Mouse (Mus musculus) liver, embryonic 13.5 days (tissue): ENCODE data around the gene Btrc. TPM values are rescaled to one million over a fixed set of nuclear protein-coding genes. Genes with fewer than 3 reads are reported as not detected.
"Not testable (repeated sequence)": the region's sequence is repeated elsewhere in the genome, so short reads cannot be mapped to it uniquely, and the experiment has no call there.

Source experiments
- ATAC-seq: fragments of 200-750 bp; cut with Nextera tagmentation; 2 replicates; pipeline ENCODE4 v1.8.0; 2017; ENCODE audit warnings: low read depth, mild to moderate bottlenecking, moderate number of reproducible peaks, moderate library complexity
- DNase-seq: peaks from one replicate; pipeline ENCODE4 v3.0.0; 2022
- H3K27ac ChIP-seq: fragments of 300-500 bp; sonication (generic); 2 replicates; pipeline ENCODE4 v1.5.1; 2015; ENCODE audit warnings: moderate library complexity, mild to moderate bottlenecking, inconsistent platforms
- H3K27me3 ChIP-seq: fragments of 300-500 bp; sonication (generic); 2 replicates; pipeline ENCODE4 v1.6.1; 2015; ENCODE audit warnings: mild to moderate bottlenecking, inconsistent platforms
- H3K36me3 ChIP-seq: fragments of 300-500 bp; sonication (generic); 2 replicates; pipeline ENCODE4 v1.6.1; 2015; ENCODE audit warnings: mild to moderate bottlenecking, inconsistent platforms
- H3K4me1 ChIP-seq: fragments of 300-500 bp; sonication (generic); replicated peaks from 2 replicates; pipeline ENCODE4 v1.6.1; 2015; ENCODE audit warnings: inconsistent platforms
- H3K4me2 ChIP-seq: fragments of 300-500 bp; sonication (generic); 2 replicates; pipeline ENCODE4 v1.6.1; 2015; ENCODE audit warnings: inconsistent platforms, mild to moderate bottlenecking, moderate library complexity
- H3K4me3 ChIP-seq: fragments of 300-500 bp; sonication (generic); replicated peaks from 2 replicates; pipeline ENCODE4 v1.5.1; 2015; ENCODE audit warnings: mild to moderate bottlenecking, inconsistent platforms
- H3K9ac ChIP-seq: fragments of 300-500 bp; sonication (generic); 2 replicates; pipeline ENCODE4 v1.6.1; 2015; ENCODE audit warnings: mild to moderate bottlenecking, inconsistent platforms
- H3K9me3 ChIP-seq: fragments of 300-500 bp; sonication (generic); replicated peaks from 2 replicates; pipeline ENCODE4 v1.6.1; 2016; ENCODE audit warnings: inconsistent platforms
- WGBS: fragments of 180-500 bp; shearing (Covaris S2); methylation state at CpG from one replicate; pipeline ENCODE4 v1.1.7; 2015; ENCODE audit not compliant: insufficient replicate concordance; 5-methylcytosine and 5-hydroxymethylcytosine counted together
- polyA plus RNA-seq: library from polyadenylated mRNA; unstranded; fragments of >200 nt; fragmentation: Nextera tagmentation; extraction: Ambion mirVana; gene quantifications from 2 replicates; pipeline ENCODE4 v1.2.1, GENCODE M21; 2015

The Btrc gene
- polyA plus RNA-seq, result 44.1 and 48.0 TPM in 2 replicates

DNA sequence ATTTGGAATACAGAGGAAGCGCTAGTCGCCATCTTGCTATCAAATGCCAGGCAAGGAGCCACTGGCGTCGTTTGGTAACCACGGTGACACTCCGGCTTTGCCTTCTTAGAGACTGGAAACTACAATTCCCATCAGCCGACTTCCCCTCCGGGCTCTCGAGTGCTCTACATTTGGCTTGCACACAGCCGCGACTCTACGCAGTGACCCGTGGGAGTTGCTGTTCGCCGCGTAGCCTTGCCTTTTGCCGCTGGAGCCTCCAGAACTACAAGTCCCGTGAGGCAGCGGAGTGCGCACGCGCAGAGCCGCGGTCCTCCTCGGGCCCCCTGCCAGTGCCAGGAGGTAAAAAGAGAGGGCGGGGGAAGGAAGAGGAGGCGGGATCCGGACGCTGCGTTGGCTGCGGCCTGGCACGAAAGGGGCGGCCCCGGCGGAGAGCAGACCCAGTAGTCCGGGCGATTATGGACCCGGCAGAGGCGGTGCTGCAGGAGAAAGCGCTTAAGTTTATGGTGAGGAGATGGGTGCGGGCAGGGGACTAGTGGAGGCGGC, at the start of gene Btrc:
Btrc (plus strand) TSS at position 351 of the 543 bp plus-strand sequence.
- WGBS, result under 1% methylated on average over 42 of the region's 42 CpGs
- DNase-seq (peak; percentile 100), ATAC-seq (peak; percentile 96)
- Histone ChIP-seq H3K4me2 (peak within 1 kb of the TSS; percentile 85), H3K4me1 (peaks cover 49% of the 10 kb centered on the region), H3K9me3 (no peaks in the 10 kb centered on the region), H3K27me3 (no peaks in the 10 kb centered on the region), H3K9ac (peak within 1 kb of the TSS; percentile 92), H3K27ac (peak within 1 kb of the TSS; percentile 74), H3K36me3 (no peaks in the 10 kb centered on the region), H3K4me3 (peak within 1 kb of the TSS; percentile 82)

DNA sequence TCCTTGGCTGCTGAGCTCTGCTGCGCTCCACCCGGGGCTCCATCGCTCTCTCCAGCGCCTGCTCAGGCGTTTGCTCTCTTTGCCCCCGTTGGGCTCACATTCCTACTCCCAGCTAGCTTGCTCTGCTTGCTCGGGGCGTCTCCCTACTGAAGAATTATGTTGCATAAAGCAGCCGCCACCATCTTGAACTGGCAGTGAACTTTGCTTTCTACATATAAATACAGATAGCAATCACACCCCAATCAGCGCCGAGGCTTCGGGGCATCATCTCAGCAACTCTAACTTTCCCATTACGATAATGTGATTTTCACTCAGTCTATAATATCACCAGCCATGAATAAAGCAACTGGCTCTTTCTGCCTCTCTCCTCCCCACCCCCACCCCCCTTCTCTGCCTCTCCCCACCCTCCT, 46.1 kb upstream of the Btrc start:
- no peaks in the 10 kb centered on the region for H3K9me3 ChIP-seq
- H3K4me2 ChIP-seq, result no peak overlapping the region
- H3K9ac ChIP-seq, result no peak overlapping the region
- no peak overlapping the region for H3K27ac ChIP-seq
- no peaks in the 10 kb centered on the region for H3K36me3 ChIP-seq
- ATAC-seq (no peak), DNase-seq (no peak)
- 44% methylated on average over 13 of the region's 13 CpGs for WGBS
- H3K4me1 ChIP-seq, result no peaks in the 10 kb centered on the region
- H3K4me3 ChIP-seq, result no peak overlapping the region
- 0 out of 2 replicates have a peak, but pooled peaks cover 5% of the 10 kb centered on the region for H3K27me3 ChIP-seq

DNA sequence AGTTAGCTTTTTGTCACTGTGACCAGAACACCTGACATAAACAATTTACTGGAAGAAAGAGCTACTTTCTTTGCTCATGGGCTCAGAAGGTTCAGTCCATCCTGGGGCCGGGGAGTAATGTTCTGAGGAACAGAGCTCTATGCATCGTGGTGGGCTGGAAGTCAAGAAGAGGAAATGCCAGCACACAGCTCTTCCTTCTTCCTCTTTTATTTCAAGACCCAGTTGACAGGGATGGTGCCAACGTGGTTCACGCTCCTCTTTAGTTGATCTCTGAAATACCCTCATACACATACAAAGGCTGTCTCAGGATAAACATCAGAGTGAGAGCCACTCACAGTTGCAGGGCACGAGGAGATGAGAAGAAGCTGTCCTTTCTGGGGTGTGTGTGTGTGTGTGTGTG, 42.5 kb upstream of the Btrc start:
- Histone ChIP-seq H3K9ac (no peak overlapping the region), H3K9me3 (no peaks in the 10 kb centered on the region), H3K4me3 (no peak overlapping the region), H3K36me3 (no peaks in the 10 kb centered on the region), H3K27me3 (no peaks in the 10 kb centered on the region), H3K4me1 (no peaks in the 10 kb centered on the region), H3K27ac (no peak overlapping the region), H3K4me2 (no peak overlapping the region)
- DNase-seq (no peak), ATAC-seq (no peak)
- WGBS, result 32% methylated on average over 5 of the region's 5 CpGs

DNA sequence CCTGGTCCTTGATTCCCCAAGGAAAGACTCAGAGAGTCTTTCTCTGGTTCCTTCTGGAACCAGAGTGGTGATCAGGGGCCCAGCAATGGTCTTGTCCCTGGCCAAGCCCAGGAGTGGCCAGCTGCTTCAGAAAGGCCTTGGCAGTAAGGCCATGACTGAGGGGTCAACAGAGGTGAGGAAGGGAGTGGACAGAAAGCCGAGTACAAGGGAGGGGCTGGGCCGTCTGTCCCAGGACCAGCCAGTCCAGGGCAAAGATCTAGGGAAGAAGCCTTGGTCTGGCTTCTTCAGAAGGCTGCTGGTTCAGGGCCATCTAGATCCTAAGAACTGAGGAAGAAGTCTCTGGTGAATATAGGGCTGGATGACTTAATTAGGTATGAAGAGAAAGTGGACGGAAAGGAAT, 34.5 kb upstream of the Btrc start:
- no peak for ATAC-seq
- no peak overlapping the region for H3K4me2 ChIP-seq
- H3K4me1 ChIP-seq, result no peaks in the 10 kb centered on the region
- peaks cover 44% of the 10 kb centered on the region for H3K27me3 ChIP-seq
- no peaks in the 10 kb centered on the region for H3K36me3 ChIP-seq
- no peak for DNase-seq
- no peak overlapping the region for H3K9ac ChIP-seq
- no peak overlapping the region for H3K27ac ChIP-seq
- no peak overlapping the region for H3K4me3 ChIP-seq
- H3K9me3 ChIP-seq, result no peaks in the 10 kb centered on the region
- WGBS, result 55% methylated on average over 3 of the region's 3 CpGs

DNA sequence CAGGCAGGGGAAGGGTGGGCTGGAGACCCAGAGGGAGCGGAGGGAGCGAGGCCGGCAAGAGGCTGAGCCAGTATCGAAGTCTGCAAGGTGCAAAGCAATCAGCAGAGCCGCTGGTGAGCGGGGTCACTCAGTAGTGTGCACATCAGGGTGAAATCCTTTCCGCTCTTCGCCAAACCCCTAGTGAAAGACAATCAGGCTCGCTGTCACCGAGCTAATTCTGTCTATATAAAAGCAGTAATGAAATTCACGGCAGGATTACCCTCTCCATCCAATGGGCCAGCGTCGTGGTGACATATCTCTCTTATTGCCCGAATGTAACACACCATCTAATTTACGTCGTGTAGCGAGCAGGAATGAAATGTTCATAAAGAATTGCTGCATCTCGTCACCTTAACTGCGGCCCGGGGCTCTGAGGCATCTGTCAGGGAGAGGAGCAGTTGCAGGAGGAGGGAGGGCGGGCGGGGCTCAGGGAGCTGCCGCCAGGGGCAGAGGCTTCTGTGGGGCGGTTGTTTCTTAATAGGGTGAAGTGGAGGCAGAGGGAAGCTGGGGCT, 33.7 kb upstream of the Btrc start:
- Histone ChIP-seq H3K9me3 (no peaks in the 10 kb centered on the region), H3K27ac (no peak overlapping the region), H3K27me3 (peaks cover 45% of the 10 kb centered on the region), H3K9ac (no peak overlapping the region), H3K4me2 (no peak overlapping the region), H3K4me3 (no peak overlapping the region), H3K36me3 (no peaks in the 10 kb centered on the region), H3K4me1 (no peaks in the 10 kb centered on the region)
- DNase-seq (no peak), ATAC-seq (no peak)
- 20% methylated on average over 24 of the region's 24 CpGs for WGBS

DNA sequence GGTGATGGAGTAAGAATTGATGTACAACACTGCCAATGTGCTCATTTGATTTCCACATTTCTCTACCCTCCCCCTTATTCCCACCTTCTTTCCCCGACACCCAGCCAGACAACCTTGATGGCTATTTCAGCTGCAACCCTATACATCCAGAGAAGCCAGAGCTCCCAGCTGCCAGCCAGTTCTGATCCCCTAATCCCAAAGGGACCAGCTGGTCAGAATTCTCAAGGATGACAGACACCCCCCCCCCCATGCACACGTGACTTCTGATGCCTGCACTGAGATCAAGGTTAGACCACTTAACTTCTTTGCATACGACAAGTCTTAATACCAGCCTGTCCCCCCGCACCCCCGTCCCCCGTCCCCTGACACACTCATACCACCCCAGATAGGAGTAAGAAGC, 26.8 kb upstream of the Btrc start:
- 0 out of 2 replicates have a peak, but pooled peaks cover 8% of the 10 kb centered on the region for H3K27me3 ChIP-seq
- H3K4me2 ChIP-seq, result no peak overlapping the region
- H3K36me3 ChIP-seq, result no peaks in the 10 kb centered on the region
- H3K4me3 ChIP-seq, result no peak overlapping the region
- H3K9me3 ChIP-seq, result no peaks in the 10 kb centered on the region
- ATAC-seq, result no peak
- DNase-seq, result no peak
- H3K9ac ChIP-seq, result no peak overlapping the region
- H3K27ac ChIP-seq, result no peak overlapping the region
- no peaks in the 10 kb centered on the region for H3K4me1 ChIP-seq
- WGBS, result 68% methylated on average over 6 of the region's 6 CpGs

DNA sequence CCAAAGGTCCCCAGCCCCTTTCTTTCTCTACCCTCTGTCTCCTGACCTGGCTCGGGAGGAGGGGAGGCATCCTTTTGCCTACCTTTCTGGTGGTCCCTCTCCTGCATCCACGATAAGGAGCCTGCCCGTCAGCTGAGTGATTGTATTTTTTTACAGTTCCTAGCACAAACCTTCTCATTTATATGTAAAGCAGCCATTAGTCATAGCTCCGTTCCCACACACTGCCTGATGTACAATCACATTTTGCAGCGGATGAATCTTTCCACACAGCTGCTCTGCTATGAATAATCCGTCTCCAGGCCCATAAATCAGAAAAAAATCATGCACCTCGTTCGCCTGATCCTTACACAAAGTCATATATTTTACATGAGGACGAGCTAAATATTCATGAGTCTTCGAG, 25.4 kb upstream of the Btrc start:
- H3K27ac ChIP-seq, result no peak overlapping the region

DNA sequence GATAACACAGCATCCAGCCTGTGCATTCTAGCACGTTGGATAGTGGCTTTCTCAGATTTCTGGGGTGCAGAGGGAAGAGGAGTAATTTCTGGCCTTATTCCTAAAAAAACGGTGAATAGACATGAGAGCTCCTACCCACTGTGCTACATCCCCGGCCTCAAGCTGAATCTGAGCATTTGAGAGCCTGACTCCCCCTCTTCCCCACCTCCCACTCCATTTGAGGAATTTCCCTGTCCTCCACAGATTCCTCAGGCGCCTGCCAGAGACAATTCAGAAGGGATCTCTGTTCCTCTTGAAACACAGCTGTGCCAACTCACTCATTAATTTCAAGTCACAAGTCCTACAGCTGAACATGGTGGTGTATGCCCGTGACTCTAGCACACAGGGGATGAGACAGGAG, 19.6 kb upstream of the Btrc start:
- Histone ChIP-seq H3K4me3 (no peak overlapping the region), H3K27me3 (0 out of 2 replicates have a peak, but pooled peaks cover 2% of the 10 kb centered on the region), H3K4me1 (0 out of 2 replicates have a peak, but pooled peaks cover 3% of the 10 kb centered on the region), H3K9ac (no peak overlapping the region), H3K27ac (no peak overlapping the region), H3K9me3 (no peaks in the 10 kb centered on the region), H3K4me2 (no peak overlapping the region), H3K36me3 (no peaks in the 10 kb centered on the region)
- WGBS, result 51% methylated on average over 5 of the region's 5 CpGs
- no peak for DNase-seq
- ATAC-seq, result no peak

More for the DNA sequence above, 25.4 kb upstream of the Btrc start:
- H3K9me3 ChIP-seq, result no peaks in the 10 kb centered on the region
- no peaks in the 10 kb centered on the region for H3K4me1 ChIP-seq
- DNase-seq, result no peak
- no peak overlapping the region for H3K4me3 ChIP-seq
- no peaks in the 10 kb centered on the region for H3K36me3 ChIP-seq
- no peak overlapping the region for H3K9ac ChIP-seq
- H3K27me3 ChIP-seq, result 0 out of 2 replicates have a peak, but pooled peaks cover 6% of the 10 kb centered on the region
- ATAC-seq, result no peak
- WGBS, result 61% methylated on average over 10 of the region's 10 CpGs
- H3K4me2 ChIP-seq, result no peak overlapping the region

DNA sequence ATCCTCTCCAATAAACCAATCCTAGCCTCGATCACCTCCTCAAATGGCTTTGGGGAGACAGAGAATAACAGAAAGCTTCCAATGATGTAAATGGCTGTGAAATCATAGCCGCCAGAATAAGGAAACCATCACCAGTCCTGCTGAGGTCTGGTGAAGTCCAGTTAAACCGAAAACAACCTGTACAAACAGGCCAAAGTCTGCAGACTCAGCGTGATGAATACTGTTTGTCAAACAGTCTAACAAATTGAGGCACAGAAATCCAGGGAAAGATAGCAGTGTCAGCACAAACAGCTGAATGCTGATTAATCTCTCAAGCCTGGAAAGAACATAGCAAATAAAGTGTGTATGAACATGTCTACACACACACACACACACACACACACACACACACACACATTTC, 15.3 kb upstream of the Btrc start:
- no peak overlapping the region for H3K27ac ChIP-seq
- H3K4me1 ChIP-seq, result 0 out of 2 replicates have a peak, but pooled peaks cover 3% of the 10 kb centered on the region
- H3K9ac ChIP-seq, result no peak overlapping the region
- no peak overlapping the region for H3K4me3 ChIP-seq
- DNase-seq (no peak), ATAC-seq (no peak)
- H3K36me3 ChIP-seq, result no peaks in the 10 kb centered on the region
- no peaks in the 10 kb centered on the region for H3K9me3 ChIP-seq
- H3K27me3 ChIP-seq, result 0 out of 2 replicates have a peak, but pooled peaks cover 2% of the 10 kb centered on the region
- no peak overlapping the region for H3K4me2 ChIP-seq
- WGBS, result 46% methylated on average over 4 of the region's 4 CpGs

DNA sequence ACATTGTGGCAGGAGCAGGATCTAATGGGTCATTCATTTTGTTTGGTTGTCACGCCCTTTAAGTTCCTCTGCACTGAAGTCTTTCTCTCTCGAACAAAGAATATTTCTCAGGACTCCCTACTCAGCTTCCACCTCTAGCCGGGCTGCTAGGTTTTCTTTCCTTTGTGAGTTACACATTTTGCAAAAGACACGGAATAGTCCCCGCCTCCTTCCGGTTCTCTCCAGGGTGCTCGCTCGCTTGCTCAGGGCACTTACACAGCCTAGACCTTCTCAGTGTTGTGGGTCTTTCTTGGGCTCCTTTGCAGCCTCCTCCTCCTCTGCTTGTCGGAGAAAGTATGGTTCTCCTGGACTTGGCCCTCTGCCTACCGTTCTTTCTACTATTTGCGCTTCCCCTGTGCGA, 13.1 kb upstream of the Btrc start:
- ATAC-seq, result no peak
- no peak overlapping the region for H3K27ac ChIP-seq
- H3K9ac ChIP-seq, result no peak overlapping the region
- H3K27me3 ChIP-seq, result peaks cover 4% of the 10 kb centered on the region; the same call in 1 of the 2 replicates
- no peaks in the 10 kb centered on the region for H3K9me3 ChIP-seq
- no peak for DNase-seq
- 46% methylated on average over 12 of the region's 12 CpGs for WGBS
- 0 out of 2 replicates have a peak, but pooled peaks cover 3% of the 10 kb centered on the region for H3K4me1 ChIP-seq
- no peaks in the 10 kb centered on the region for H3K36me3 ChIP-seq
- no peak overlapping the region for H3K4me3 ChIP-seq
- H3K4me2 ChIP-seq, result no peak overlapping the region

DNA sequence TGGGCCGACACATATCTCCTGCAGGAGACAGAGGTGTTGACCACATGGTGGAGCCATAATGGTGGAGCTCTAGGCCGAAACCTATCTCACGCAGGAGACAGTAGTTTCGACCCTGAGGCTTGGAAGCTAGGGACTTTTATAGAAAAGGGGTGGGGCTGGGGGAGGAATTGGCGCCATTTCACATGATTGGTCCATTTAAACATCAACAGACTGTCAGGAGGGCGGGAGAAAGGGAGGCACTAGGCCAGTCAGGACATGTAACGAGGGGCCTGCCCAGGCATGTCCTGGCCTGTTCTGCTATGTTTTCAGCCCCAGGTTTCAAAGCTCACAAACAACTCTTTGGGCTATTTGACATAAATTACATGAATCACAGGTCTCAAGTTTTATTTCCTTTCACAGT, 10.8 kb upstream of the Btrc start:
- not testable (repeated sequence) for DNase-seq, H3K36me3 ChIP-seq, H3K27ac ChIP-seq, H3K9me3 ChIP-seq, ATAC-seq, H3K4me2 ChIP-seq, H3K4me1 ChIP-seq, H3K27me3 ChIP-seq, H3K9ac ChIP-seq, H3K4me3 ChIP-seq
- WGBS, result 75% methylated on average over 7 of the region's 7 CpGs

DNA sequence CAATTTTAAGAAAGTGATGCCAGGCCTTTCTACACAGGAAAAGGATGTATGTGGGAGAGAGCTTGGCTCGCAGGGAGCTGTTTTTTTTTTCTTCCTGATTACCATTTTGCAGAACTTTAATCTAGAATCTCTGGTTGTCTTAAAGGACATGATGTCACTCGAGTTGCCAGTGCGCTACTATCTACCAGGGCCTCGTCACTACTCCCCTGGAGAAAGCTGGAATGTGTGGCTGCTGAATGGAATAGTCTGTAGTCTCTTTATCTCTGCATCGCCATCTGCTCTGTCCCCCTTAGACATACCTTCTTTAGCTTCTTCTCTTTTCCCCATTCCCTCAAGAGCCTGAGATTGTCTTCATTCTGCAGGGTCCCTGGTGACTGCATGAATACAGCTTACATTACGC, 7.9 kb upstream of the Btrc start:
- Histone ChIP-seq H3K4me3 (no peak overlapping the region), H3K4me1 (peaks cover 11% of the 10 kb centered on the region)
- no peak for DNase-seq

More for the DNA sequence above, 7.9 kb upstream of the Btrc start:
- no peaks in the 10 kb centered on the region for H3K36me3 ChIP-seq
- no peak overlapping the region for H3K27ac ChIP-seq
- no peak overlapping the region for H3K9ac ChIP-seq
- 44% methylated on average over 6 of the region's 6 CpGs for WGBS
- no peaks in the 10 kb centered on the region for H3K9me3 ChIP-seq
- H3K4me2 ChIP-seq, result no peak overlapping the region
- H3K27me3 ChIP-seq, result peaks cover 4% of the 10 kb centered on the region
- no peak for ATAC-seq
